Mouse (Mus musculus): ENCODE measurements around the gene Irf7.

Gene Irf7

DNA sequence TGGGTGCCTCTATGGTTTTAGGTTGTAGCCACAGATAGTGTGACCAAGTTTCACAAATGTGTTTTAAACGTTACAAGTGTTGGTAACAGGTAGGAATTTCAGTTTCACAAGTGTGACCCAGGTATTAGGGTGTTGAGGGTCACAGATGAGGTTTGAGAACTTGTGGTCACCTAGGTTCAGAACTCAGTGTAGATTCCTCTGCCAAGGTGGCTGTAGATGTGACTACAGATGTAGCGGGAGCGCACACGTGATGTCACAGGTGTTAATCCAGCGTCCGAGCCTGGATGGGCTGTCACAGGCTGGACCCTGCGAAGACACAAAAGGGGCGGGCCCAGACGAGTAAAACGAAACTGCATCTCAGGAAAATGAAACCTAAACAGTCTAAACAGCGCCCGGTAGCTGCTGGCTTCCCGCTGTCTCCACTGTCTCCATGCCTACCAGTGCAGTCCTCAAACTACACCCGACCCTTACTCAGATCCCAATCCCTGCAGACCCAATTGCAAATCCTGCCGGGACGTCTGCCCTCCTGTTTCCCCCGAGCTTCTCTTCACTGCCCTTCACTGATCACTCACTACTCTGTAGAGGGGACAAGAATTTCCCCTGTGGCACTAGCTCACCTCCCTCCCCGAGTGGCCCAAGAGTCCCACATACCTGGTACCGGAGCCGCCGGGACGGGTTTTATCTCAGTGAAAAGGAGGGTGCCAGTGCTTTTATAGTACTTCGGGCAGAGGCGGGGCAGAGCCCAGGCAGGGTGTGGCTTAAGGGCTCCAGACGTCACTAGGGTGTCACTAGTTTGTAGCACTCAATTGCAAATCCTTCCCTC is at the start of gene Irf7:
TSS of gene Irf7 (minus strand) at position 743 of the 823 bp plus-strand sequence.
- peak; percentile 94 for DNase-seq (ENCODE audit: low read depth)

DNA sequence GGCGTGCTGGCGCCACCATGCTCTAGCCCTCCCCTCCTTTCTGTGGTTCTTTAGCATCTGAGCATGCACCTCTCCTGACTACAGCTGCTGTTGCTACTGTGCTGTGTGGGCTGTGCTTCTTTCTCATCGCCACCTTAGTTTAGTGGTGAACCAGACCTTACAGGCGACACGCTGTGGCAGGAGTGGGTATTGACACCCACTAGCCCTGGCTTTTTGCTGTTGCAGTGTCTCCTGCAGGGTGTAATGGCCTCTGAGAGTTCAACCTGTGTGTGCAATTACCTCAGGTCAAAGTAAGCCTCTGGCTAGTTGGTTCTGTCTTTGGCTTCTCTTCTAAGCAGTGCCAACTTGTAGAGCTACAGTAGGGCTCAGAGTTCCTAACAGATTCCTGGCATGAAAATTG is 49.7 kb upstream of the Irf7 start:
- peak; percentile 73 for DNase-seq (ENCODE audit: low read depth)

DNA sequence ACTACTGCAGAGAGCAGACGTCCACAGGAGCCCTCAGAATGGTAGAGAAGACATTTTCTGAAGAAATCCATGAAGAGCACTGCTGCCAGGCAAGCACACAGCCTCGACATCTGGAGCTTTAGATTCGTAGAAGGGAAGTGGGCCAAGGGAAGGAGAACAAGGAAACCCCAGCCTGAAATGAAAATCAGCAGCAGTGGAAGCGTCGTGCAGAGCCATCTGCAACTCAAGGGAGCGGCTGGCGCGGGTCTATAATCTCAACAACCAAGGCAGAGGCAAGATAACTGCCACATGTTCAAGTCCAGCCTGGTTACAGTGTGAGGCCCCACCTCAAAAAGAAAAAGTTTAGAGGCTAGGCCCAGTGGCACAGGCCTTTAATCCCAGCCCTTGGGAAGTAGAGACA is 48.8 kb upstream of the Irf7 start:
- no peak for DNase-seq (ENCODE audit: low read depth)

DNA sequence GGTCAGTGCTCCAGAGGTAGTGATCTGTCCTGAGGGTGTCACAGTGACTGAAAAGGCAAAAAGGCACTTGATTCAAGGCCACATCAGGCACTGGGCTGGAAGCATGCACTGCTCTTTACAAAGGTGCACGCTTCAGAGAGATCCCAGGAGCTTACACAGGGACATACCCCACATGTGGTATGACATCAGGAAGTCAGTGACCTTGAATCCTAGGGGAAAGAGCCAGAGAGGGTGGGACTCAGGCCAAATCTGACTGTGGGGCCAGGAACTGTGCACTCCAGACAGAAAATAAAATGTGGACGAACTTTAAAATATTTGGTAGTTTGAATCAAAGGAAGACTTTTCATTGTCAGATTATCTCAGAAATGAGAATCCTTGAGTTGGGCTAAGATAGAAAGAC is 48.1 kb upstream of the Irf7 start:
- no peak for DNase-seq (ENCODE audit: low read depth)

DNA sequence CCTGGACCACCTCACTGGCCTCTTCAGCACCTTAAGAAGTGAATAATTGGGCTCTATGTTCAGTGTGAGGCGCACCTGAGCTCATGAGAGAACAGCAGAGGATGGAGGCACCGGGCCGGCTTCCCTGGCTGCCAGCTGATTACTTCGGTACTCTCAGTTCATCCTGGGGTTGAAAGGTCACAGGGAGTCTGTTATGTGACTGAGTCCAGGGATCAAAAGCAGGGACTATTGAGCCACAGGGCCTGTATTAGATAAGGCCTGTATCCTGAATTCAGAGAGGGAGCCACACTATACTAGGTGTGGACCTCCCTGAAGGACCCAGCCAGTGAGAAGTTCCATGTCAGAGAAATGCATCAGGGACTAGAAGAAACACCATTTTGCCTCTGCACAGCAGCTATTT is 38.3 kb upstream of the Irf7 start:
- DNase-seq (ENCODE audit: low read depth), result no peak

DNA sequence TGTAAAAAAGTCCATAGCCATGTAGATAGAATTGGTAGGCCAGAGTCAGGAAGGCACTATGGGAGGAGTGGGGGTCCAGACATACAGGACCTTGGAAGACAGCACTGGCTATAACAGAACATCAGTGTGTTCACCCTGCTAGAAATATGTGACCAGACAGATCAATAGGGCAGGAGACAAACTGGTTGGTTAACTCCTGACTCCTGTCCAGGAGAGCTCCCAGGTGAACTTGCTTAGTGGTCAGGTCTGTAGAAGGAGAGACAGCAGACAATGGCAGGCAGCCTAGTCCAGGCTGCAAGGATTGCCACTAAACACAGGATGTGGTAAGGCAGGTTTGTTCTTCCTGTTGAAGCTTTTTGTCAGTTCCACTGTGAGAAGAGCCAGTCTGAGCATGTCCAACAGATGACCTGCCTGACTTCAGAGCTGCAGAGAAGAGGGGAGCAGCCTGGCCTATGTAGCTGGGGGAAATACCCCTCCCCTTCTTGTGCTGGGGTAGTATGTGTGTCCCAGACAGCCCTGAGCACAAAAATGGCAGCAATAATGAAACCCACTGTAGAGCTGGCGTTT is 36.5 kb upstream of the Irf7 start:
- DNase-seq (ENCODE audit: low read depth), result peak; percentile 69

DNA sequence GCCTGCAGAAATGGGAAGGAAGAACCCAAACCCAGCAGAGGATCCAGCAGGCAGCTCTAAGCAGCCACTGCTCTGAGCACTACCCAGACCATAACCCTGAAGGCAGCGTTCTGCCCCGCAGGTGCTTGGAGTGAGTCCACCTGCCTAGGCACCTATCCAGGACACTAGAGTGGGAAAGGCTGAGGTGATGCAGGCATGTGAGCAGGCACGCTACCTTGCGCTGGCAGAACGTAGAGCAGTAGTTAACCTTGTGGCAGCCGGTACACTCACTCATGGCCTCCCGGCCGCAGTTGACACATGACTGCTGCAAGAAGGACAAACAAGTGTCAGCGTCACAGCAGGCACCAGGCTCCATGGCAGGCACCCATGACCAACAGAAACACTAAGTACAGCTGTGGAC is 35.1 kb upstream of the Irf7 start:
- DNase-seq (ENCODE audit: low read depth), result no peak

DNA sequence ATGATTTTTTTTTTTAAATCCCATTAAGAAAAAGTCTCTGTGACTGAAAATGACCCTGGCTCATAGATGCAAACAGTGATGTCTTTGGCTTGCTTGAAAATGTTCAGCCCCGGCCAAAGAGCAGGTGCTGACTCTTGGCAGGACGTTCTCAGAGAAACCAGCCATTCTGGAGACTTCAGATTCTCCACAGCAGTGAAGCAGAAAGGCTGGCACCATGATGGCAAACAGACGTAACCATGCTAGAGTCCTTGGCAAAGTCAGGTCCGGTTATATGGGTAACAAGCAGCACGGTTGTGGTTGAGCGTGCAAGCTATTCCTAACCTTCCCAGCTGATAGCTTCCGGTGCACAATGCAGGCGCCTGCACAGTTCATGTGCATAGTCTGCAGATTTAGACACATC is 32.9 kb upstream of the Irf7 start:
- no peak for DNase-seq (ENCODE audit: low read depth)

DNA sequence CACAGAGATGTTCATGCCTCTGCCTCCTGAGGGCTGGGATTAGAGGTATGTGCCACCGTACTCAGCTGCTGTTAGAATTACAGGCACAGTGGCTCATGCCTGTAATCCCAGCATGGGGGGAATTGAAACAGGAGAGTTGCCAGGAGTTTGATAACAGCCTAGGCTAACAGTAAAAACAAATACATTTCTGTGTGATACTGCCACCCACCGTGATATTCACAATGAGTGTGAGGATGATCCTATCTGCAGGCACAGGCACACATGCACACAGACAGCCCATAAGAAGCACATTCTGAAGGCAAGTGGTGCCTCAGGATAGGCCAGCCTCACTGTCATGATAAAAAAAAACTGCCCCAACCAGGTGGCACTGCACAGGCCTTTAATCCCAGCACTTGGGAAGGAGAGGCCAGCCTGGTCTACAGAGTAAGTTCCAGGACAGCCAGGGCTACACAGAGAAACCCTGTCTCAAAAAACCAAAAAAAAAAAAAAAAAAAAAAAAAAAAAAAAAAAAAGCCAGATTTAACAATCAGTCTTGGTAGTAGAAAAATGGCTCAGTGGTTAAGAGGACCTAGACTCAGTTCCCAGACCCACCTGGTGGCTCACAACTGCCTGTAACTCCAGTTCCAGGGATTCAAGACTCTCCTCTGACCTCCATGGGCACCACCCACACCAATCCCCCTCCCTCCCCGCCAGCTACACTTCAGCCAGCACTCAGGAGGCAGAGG is 31.8 kb upstream of the Irf7 start:
- DNase-seq (ENCODE audit: low read depth), result no peak

DNA sequence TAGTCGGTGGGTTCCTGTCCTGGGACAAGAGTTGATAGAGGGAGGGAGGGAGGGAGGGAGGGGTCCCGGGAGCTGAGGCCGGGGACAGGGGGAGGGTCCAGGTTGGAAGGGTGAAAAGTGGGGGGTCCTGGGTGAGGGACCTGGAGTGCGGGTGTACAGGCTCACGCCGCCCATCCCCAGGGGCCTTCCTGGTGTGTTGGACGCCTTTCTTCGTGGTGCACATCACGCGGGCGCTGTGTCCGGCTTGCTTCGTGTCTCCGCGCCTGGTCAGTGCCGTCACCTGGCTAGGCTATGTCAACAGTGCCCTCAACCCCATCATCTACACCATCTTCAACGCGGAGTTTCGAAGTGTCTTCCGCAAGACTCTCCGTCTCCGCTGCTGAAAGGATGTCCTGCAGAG is 28.2 kb upstream of the Irf7 start:
- no peak for DNase-seq (ENCODE audit: low read depth)

DNA sequence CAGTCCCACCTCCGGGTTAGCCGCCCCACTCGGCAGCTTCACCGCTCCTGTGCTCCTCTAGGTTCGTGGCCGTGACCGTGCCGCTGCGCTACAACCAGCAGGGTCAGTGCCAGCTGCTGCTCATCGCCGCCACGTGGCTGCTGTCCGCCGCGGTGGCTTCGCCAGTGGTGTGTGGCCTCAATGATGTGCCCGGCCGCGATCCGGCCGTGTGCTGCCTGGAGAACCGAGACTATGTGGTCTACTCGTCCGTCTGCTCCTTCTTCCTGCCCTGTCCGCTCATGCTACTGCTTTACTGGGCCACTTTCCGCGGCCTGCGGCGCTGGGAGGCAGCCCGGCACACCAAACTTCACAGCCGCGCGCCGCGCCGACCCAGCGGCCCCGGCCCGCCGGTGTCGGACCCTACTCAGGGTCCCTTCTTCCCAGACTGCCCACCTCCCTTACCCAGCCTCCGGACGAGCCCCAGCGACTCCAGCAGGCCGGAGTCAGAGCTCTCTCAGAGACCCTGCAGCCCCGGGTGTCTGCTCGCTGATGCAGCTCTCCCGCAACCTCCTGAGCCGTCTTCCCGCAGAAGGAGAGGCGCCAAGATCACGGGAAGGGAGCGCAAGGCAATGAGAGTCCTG is 27.7 kb upstream of the Irf7 start:
- DNase-seq (ENCODE audit: low read depth), result no peak

DNA sequence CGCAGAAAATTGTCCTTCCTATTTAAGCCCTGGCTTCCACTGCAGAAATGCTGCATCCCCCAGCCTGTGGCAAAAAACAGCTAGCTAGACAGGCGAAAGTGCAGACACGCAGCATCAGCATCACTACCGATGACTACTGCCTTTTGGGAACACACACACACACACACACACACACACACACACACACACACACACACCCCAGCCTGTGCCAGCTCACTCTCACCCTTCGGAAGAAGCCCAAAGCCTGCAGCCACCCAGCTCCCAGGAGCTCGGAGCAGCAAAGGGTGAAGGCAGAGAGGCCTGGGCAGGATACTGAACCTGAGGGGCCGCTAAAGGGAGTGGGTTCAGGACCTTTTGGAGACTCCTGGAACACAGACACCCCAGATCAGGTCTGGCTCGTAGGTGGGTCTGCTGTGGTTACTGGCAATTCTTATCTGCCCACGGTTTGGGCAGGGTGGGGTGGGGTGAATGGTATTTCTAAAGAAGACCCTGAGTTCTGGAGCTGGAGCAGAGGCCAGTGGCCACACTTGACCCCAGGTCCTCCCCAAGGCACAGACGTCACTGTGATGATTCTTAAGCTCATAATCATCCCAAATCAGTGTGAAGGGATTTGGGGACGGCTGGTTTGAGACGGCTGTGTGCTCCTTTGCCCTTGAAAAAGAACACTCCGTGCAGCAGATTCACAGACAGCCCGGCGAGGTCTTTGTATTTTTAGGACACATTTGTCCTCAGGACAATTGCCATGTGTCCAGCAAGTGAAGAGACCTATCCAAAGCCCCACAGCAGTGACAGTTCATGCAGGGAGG is 26.5 kb upstream of the Irf7 start:
- DNase-seq (ENCODE audit: low read depth), result no peak

DNA sequence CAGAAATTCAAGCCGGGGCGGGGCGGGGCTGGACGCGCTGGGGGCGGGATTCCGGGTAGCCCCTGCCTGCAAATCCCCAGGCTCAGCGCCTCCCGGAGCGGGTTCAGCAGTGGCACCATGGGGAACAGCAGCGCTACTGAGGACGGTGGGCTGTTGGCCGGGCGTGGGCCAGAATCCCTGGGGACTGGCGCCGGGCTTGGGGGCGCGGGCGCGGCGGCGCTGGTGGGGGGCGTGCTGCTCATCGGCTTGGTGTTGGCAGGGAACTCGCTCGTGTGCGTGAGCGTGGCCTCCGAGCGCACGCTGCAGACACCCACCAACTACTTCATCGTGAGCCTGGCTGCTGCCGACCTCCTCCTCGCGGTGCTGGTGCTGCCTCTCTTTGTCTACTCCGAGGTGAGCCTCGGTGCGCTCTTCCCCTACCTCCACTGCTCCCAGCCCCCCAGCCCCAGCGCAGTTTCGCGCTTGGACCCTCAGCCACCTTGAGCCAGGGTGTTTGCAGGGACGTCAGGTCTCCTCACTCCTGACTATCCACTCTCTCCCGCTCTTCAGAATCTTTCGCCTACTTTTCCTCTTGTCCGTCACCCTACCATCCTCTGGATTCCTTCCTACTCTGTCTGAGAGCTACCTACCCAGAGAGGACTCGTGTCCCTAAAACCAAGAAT is 25.8 kb upstream of the Irf7 start, which contains the start of gene Drd4:
TSS of gene Drd4 (plus strand) at position 86 of the 662 bp plus-strand sequence.
- DNase-seq (ENCODE audit: low read depth), result no peak

DNA sequence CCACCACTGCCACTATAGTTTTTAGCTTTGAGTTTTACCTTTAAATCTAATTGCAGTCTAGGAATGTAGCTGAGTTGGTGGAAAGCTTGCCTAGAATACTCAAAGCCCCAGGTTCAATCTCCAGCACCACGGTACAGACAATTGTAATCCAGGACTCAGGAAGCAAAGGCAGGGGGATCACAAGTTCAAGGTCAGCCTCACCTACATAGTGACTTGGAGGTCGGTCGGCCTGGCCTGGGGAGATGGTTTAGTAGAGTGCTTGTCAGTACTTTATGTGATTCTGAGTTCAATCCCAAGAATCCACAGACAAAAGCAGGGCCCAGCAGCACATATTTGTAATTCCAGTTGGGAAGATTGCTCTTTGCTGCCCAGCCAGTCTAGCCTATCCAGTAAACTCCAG is 21.8 kb upstream of the Irf7 start:
- no peak for DNase-seq (ENCODE audit: low read depth)

DNA sequence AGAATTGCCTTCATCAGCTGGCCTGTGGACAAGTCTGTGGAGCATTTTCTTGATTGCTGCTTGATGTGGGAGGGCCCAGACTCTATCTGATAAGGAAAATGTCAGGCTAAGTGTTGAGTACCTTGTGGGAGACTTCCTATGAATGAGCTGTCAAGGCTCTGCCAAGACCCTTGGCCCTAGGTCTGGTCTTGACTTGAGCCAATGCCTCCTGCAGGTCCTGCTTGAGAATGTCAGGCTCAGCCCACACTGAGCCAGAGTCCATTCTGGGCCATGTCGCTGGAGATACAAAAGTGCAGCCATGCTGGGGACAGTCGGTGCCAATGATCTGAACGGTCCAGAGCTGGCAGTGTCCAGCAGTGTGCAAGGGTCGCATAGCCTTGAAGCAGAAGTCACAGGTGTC is 16.5 kb upstream of the Irf7 start:
- DNase-seq (ENCODE audit: low read depth), result no peak

DNA sequence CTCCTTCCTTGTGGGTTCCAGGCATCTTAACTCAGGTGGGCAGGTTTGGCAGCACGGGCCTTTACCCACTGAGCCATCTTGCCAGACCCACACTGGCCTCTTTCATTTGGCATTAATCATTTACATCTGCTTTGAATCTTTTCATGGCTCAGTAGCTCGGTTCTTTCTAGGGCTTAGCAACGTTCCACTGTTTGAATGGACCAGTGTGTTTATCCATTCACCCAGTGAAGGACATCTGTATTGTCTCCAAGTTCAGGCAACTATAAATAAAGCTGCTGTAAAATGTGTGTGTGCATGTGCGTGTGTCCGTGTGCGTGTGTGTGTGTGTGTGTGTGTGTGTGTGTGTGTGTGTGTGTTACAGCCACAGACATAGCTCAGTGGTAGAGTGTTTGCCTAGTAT is 15.2 kb upstream of the Irf7 start:
- no peak for DNase-seq (ENCODE audit: low read depth)

DNA sequence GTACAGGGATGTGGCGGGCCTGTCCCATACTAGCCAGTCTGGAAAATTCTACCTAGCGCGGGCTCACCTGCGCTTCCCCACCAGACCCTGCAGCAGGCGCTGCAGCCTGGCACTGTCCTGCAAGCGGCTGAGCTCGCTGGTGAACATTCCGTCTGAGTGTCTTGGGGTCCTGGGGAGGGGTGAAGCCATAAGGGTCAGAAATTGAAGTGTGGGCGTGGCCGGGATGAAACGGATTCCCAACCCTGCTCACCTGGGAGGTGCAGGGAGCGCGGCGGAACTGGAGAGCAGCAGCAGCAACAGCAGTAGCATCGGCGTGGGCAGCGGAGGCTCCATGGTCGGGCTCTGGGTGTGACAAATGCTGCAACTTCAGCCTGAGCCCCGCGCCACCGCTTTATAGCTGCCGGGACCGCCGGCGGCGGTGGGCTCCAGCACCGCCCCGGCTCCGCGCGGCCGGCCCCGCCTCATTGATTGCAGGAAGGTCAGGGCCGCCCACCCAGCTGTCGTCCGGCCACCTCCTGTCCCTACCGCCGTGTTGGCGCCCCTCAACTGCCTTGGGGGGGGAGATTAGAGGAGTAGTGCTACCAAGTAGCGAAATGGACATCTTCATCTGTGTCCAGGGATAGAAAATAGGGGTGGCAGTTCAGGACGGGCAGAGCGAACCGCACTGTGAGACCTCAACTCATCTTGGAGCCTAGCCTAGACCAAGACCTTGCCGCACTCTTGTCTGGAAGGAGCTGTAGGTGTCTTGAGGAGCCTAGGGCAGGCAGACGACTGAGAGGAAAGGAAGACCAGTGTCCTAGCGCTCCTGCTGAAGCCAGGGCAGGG is 12.7 kb upstream of the Irf7 start, which contains the start of gene Sct:
TSS of gene Sct (minus strand) at position 368 of the 825 bp plus-strand sequence.
- DNase-seq (ENCODE audit: low read depth), result no peak

DNA sequence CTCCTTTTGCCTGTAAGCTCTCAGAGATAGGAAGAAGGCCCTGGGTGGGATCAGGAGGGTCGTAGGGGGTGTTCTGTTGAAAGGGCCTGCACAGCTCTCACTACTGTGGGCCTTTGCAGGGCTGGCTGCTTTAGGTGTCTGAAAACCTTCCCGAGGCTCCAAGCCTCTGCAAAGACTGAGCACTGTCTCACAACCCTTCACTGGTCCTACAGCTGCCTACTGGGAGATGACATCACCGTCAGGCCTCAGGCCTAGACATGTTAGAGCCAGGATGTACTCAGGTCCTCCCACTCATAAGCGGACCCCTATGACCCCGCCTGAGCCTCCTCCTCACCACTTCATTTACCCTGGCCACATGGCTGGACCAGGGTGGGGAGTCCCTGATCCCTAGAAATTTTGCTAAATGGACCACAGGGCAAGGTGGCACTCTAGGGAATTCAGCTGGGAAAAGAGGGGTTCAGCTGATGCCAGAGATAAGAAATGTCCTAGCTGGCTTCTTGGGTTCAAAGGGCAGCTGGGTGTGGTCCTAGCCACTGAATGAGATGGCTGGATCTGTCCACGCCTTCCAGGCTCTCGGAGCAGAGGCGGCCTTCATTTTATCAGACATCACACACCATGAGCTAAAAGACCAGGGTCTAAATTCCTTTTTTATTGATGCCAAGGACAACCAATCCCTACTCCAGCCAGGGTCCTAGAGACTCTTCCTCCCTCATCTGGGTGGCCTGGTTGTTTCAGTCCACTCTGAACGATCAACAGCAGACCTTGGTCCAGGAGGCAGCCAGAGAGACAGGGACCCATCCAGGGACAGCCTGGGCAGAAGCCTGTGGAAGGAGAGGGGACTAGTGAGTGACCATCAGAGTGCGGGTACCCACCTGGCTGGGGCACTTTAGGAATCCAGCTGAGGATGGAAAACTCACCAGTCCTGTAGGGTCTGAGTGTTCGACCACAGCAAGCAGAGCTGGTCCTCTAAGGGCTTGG is 11.7 kb upstream of the Irf7 start:
- DNase-seq (ENCODE audit: low read depth), result no peak

DNA sequence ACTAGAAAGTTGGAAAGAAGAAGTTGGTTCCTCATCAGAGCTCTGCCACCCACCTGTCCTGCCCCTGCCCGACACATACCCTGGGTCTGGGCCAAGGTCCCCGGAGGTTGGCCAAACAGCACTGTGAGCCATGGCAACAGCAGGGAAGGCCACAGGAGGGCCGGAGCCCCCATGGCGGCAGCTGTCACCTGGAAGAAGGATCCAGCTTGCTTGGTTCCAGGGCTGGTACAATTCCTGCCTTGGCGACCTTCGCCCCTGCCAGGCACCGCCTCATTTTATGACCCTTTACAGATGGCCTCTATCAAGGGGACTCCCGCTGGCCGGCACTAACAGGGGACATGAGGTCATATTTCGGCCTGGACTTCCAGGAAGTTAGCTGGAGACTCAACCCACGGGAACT is 10.3 kb upstream of the Irf7 start, which contains the start of gene Cdhr5:
TSS of gene Cdhr5 (minus strand) at position 241 of the 400 bp plus-strand sequence.
- no peak for DNase-seq (ENCODE audit: low read depth)
